ENCODE assay signal across 11 mouse cellular contexts in the genomic region with DNA sequence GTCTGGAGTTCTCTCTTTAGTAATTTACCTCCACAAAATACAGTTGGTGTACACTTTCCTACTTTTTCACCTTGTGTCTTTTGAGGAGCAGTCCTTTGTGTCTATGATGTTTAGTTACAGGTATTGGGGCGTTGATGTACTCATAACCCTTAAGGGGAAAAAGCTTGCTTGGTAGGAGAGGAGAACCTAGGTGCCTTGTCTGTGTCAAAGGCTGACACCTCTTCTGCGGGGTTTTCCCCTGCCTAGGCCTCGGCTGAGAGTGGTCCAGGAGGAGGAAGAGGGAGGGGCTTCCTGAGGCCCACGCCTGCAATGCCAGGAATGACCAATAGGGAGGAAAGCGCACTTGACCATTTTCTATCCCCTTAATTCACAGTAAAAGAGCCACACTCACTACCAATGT. TPM values are rescaled to one million over a fixed set of nuclear protein-coding genes. Genes with fewer than 3 reads are reported as not detected.
DNase-seq lines count a peak whose midpoint lies in the region; ATAC-seq and TF ChIP-seq lines count a peak whose summit lies in the region.
"Had no signal": no experiment of that assay in that cellular context is flagged by ENCODE, and none has a peak within 500 bp of the region (broad histone marks: within the 10 kb centered on the region; RNA-seq: fewer than 3 reads in every experiment).

No protein-coding gene starts in this region.

- no peaks in the 10 kb centered on the region for H3K36me3 ChIP-seq in neural tube, embryonic 15.5 days
- H3K36me3 ChIP-seq: limb, embryonic 15.5 days had no signal

- POLR2A ChIA-PET in Patski (lab: Charles Lee): no interaction called here

- ATAC-seq in CD4-positive, CD25-positive, alpha-beta regulatory T cell, adult 4 months: peak; percentile 86
- ATAC-seq in Patski: no peak
- peak; percentile 88 for ATAC-seq in inflammation-experienced regulatory T-cells, adult 6 months
- no peak for ATAC-seq in neural tube, embryonic 15.5 days (ENCODE audit: low FRiP score)

- no peaks in the 10 kb centered on the region for H3K27me3 ChIP-seq in Patski
- no peaks in the 10 kb centered on the region for H3K27me3 ChIP-seq in neural tube, embryonic 15.5 days (replicated peaks)
- H3K27me3 ChIP-seq: limb, embryonic 15.5 days had no signal

- 46% methylated on average over 5 of the region's 5 CpGs for WGBS in neural tube, embryonic 15.5 days

- H3K9ac ChIP-seq in neural tube, embryonic 15.5 days (replicated peaks): no peak overlapping the region
- H3K9ac ChIP-seq: limb, embryonic 15.5 days had no signal

- no peak overlapping the region for H3K4me3 ChIP-seq in layer of hippocampus, adult 2 months
- H3K4me3 ChIP-seq in neural tube, embryonic 15.5 days (replicated peaks): no peak overlapping the region
- H3K4me3 ChIP-seq: limb, embryonic 15.5 days had no signal

- no peak overlapping the region for H3K4me2 ChIP-seq in neural tube, embryonic 15.5 days
- H3K4me2 ChIP-seq: limb, embryonic 15.5 days had no signal

- no peaks in the 10 kb centered on the region for H3K9me3 ChIP-seq in neural tube, embryonic 15.5 days (replicated peaks)
- H3K9me3 ChIP-seq: limb, embryonic 15.5 days had no signal

- in situ Hi-C loops in Patski (cut with MboI; ENCODE audit: low pct_unique_long_range_greater_than_20kb): no loop called here

- H3K4me1 ChIP-seq in neural tube, embryonic 15.5 days: no peaks in the 10 kb centered on the region
- H3K4me1 ChIP-seq: limb, embryonic 15.5 days had no signal

- peak; percentile 48 for TF ChIP-seq CTCF in layer of hippocampus, adult 2 months (conservative IDR thresholded peaks at IDR 0.05)
- TF ChIP-seq CTCF in Patski (IDR thresholded peaks at IDR 0.05): peak; percentile 27

- DNase-seq in layer of hippocampus, adult 2 months (ENCODE audit: low spot score in 2 of 2): no peak
- DNase-seq in layer of hippocampus, postnatal 25 days (ENCODE audit: extremely low spot score in 1 of 2, low spot score in 1 of 2): no peak
- no peak for DNase-seq in Patski (ENCODE audit: low read depth, low spot score)
- no peak for DNase-seq in spleen, postnatal 4 days (ENCODE audit: low spot score in 2 of 2)
- DNase-seq in cerebellum, postnatal 36 days: no peak
- DNase-seq: cerebellum, adult 8-10 months; kidney, postnatal 36 days had no signal

- CTCF ChIA-PET in Patski (lab: Charles Lee): interaction anchor here (1.7 kb wide), 1 partner anchor 10 kb away, joined by 6 read pairs; no protein-coding TSS in a partner anchor

- H3K27ac ChIP-seq in layer of hippocampus, adult 2 months: no peak overlapping the region
- H3K27ac ChIP-seq in neural tube, embryonic 15.5 days (replicated peaks): no peak overlapping the region
- H3K27ac ChIP-seq: limb, embryonic 15.5 days had no signal

RNA-seq across cellular contexts. Expression of a gene that starts 17.9 kb away (rescaled TPM):
- under 1 TPM; 0.44 to 0.66 TPM for total RNA-seq in layer of hippocampus, adult 2 months (2021)
- under 1 TPM; 0.52 to 0.89 TPM for total RNA-seq in layer of hippocampus, postnatal 25 days (2021)
- 1 to 10 TPM; 6.6 to 7.6 TPM for polyA plus RNA-seq in CD4-positive, CD25-positive, alpha-beta regulatory T cell, adult 4 months (2017; shearing (Covaris generic))
- polyA plus RNA-seq in Patski (2021): 0.15 TPM
- 1 to 10 TPM; 6.7 to 8.2 (median 7.3) TPM for polyA plus RNA-seq in inflammation-experienced regulatory T-cells, adult 6 months (2017; shearing (Covaris generic))
- 1.8 and 15.2 TPM in 2 replicates for polyA plus RNA-seq in neural tube, embryonic 15.5 days (2015; fragmentation: Nextera tagmentation; extraction: Ambion mirVana)

Comparison
In these comparisons a context has a peak if more than half of its experiments do, and no peak if none do; other contexts are left out.
1. ATAC-seq: peak in CD4-positive, CD25-positive, alpha-beta regulatory T cell, adult 4 months (single experiment) and inflammation-experienced regulatory T-cells, adult 6 months (single experiment); none in Patski (single experiment) and neural tube, embryonic 15.5 days (single experiment).